Mouse (Mus musculus): ENCODE results near the gene Scn8a. TPM values are rescaled to one million over a fixed set of nuclear protein-coding genes. Genes with fewer than 3 reads are reported as not detected.
A peak's percentile ranks its signal among the peaks of the same experiment; 100 is the strongest.

Scn8a gene
- polyA plus RNA-seq, 1 experiment from 2014 or later: 3.1 TPM

DNA sequence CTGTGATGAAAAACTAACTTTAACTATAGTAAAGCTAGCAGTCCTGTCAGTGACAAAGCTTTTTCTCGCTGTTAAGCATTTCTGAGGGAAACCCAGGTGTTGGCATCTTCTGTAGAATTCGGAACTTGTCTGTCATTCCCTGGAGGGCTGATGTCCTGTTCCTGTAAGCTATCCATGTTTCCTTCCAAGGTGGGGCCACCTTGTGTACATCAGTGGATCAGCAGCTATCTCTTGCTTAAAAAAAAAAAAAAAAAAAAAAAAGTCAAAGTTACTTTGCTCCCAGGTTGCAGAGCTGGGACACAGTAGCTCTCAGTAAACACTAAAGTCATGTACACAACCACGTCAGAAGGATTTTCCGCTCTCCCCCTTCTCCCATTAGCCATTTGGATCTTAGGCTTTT is 91.9 kb downstream of the Scn8a start:
- Histone ChIP-seq H3K27me3 (no peaks in the 10 kb centered on the region), H3K9ac (no peak overlapping the region), H3K36me3 (no peaks in the 10 kb centered on the region), H3K4me2 (no peak overlapping the region), H3K4me1 (no peaks in the 10 kb centered on the region), H3K27ac (no peak overlapping the region), H3K4me3 (no peak overlapping the region), H3K9me3 (no peaks in the 10 kb centered on the region)
- 62% methylated on average over 4 of the region's 4 CpGs for WGBS
- ATAC-seq (ENCODE audit: insufficient number of reproducible peaks, low FRiP score, low TSS enrichment, low read depth): no peak

DNA sequence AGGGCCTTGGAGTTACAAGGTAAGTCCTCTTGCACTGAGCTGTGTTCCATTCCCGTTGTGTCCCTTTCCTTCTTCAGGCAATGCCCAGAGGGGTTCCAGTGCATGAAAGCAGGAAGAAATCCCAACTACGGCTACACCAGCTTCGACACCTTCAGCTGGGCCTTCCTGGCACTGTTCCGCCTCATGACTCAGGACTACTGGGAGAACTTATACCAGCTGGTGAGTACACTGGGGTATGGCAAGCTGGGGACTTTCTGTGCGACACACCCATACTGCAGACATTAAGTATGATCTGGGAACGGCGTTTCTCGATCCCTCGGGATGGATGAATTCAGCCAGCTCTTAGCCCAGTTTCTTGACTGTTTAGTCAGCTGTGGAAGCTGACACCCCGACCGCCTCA is 101.8 kb downstream of the Scn8a start:
- H3K27ac ChIP-seq: no peak overlapping the region
- no peak overlapping the region for H3K4me2 ChIP-seq
- no peak overlapping the region for H3K4me3 ChIP-seq
- no peak for ATAC-seq (ENCODE audit: insufficient number of reproducible peaks, low FRiP score, low TSS enrichment, low read depth)
- H3K4me1 ChIP-seq: no peaks in the 10 kb centered on the region
- no peaks in the 10 kb centered on the region for H3K27me3 ChIP-seq
- WGBS: 71% methylated on average over 11 of the region's 11 CpGs
- H3K36me3 ChIP-seq: no peaks in the 10 kb centered on the region
- no peaks in the 10 kb centered on the region for H3K9me3 ChIP-seq
- no peak overlapping the region for H3K9ac ChIP-seq

DNA sequence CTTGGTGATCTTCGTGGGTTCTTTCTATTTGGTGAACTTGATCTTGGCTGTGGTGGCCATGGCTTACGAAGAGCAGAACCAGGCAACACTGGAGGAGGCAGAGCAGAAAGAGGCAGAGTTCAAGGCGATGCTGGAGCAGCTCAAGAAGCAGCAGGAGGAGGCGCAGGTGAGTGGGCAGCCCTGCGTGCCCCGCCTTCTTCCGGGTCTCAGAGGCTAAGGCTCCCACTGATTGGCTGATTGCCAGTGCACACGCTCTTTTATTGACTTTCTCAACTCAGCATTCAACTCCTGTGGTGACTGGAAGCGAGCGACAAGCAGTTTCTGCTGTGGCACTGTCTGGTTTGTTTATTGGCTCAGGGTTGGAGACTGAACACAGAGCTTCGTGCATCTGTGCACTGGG is 103.1 kb downstream of the Scn8a start:
- no peak overlapping the region for H3K27ac ChIP-seq
- no peak overlapping the region for H3K4me2 ChIP-seq
- no peak overlapping the region for H3K9ac ChIP-seq
- WGBS: 27% methylated on average over 11 of the region's 11 CpGs
- H3K27me3 ChIP-seq: no peaks in the 10 kb centered on the region
- no peak for ATAC-seq (ENCODE audit: insufficient number of reproducible peaks, low FRiP score, low TSS enrichment, low read depth)
- no peak overlapping the region for H3K4me3 ChIP-seq
- H3K36me3 ChIP-seq: no peaks in the 10 kb centered on the region
- no peaks in the 10 kb centered on the region for H3K9me3 ChIP-seq
- no peaks in the 10 kb centered on the region for H3K4me1 ChIP-seq

GRCm38 (mm10) chr15:100974679-100975078 is 105.0 kb downstream of the Scn8a start:
- ATAC-seq (ENCODE audit: insufficient number of reproducible peaks, low FRiP score, low TSS enrichment, low read depth): no peak

GRCm38 (mm10) chr15:100983427-100984153 is 113.9 kb downstream of the Scn8a start:
- WGBS: under 1% methylated on average over 46 of the region's 46 CpGs
- H3K4me1 ChIP-seq: peaks cover 9% of the 10 kb centered on the region
- no peaks in the 10 kb centered on the region for H3K36me3 ChIP-seq
- no peaks in the 10 kb centered on the region for H3K9me3 ChIP-seq
- no peak overlapping the region for H3K27ac ChIP-seq
- peak overlapping the region; percentile 91 for H3K4me2 ChIP-seq
- H3K9ac ChIP-seq: peak overlapping the region; percentile 39; the same call in 1 of the 2 replicates
- peak overlapping the region; percentile 57 for H3K4me3 ChIP-seq
- H3K27me3 ChIP-seq: peaks cover 6% of the 10 kb centered on the region; the same call in 1 of the 2 replicates
- ATAC-seq (ENCODE audit: insufficient number of reproducible peaks, low FRiP score, low TSS enrichment, low read depth): peak; percentile 61; the same call in 1 of the 2 replicates

More at GRCm38 (mm10) chr15:100974679-100975078, 105.0 kb downstream of the Scn8a start:
- H3K4me2 ChIP-seq: no peak overlapping the region
- H3K27me3 ChIP-seq: no peaks in the 10 kb centered on the region
- H3K9me3 ChIP-seq: no peaks in the 10 kb centered on the region
- H3K4me1 ChIP-seq: no peaks in the 10 kb centered on the region
- no peak overlapping the region for H3K9ac ChIP-seq
- no peaks in the 10 kb centered on the region for H3K36me3 ChIP-seq
- H3K4me3 ChIP-seq: no peak overlapping the region
- 100% methylated on average over 1 of the region's 1 CpGs for WGBS
- no peak overlapping the region for H3K27ac ChIP-seq

- H3K4me1 ChIP-seq: peaks cover 9% of the 10 kb centered on the region
- no peaks in the 10 kb centered on the region for H3K9me3 ChIP-seq
- H3K4me3 ChIP-seq: peak overlapping the region; percentile 57
- ATAC-seq (ENCODE audit: insufficient number of reproducible peaks, low FRiP score, low TSS enrichment, low read depth): no peak
- H3K36me3 ChIP-seq: no peaks in the 10 kb centered on the region
- H3K9ac ChIP-seq: peak overlapping the region; percentile 39; the same call in 1 of the 2 replicates
- peaks cover 6% of the 10 kb centered on the region; the same call in 1 of the 2 replicates for H3K27me3 ChIP-seq
- WGBS: 21% methylated on average over 12 of the region's 12 CpGs
- no peak overlapping the region for H3K27ac ChIP-seq
- H3K4me2 ChIP-seq: peak overlapping the region; percentile 91
Measured at GRCm38 (mm10) chr15:100984154-100984893, 114.7 kb downstream of the Scn8a start.

DNA sequence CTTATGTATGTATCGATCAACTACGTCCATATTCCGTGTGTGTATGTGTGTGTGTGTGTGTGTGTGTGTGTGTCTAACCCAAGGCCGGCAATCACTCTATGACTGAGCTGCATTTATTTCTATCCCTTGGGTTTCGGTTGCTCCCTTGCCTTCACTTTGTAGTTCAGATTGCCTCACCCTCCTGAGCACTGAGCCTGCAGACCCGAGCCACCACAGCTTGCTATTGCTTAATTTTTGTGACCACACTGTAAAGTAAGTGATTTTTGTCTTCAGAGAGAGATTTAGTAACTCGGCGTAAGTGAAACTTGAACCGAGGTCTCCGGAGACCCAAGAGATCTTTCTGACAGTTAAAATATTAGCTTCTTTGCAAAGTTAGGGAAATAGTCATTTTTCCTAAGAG is 116.8 kb downstream of the Scn8a start:
- WGBS: 75% methylated on average over 10 of the region's 10 CpGs
- Histone ChIP-seq H3K9ac (no peak overlapping the region), H3K27ac (no peak overlapping the region), H3K4me2 (no peak overlapping the region), H3K4me3 (no peak overlapping the region), H3K36me3 (no peaks in the 10 kb centered on the region), H3K27me3 (peaks cover 6% of the 10 kb centered on the region; the same call in 1 of the 2 replicates), H3K4me1 (peaks cover 9% of the 10 kb centered on the region), H3K9me3 (no peaks in the 10 kb centered on the region)
- ATAC-seq (ENCODE audit: insufficient number of reproducible peaks, low FRiP score, low TSS enrichment, low read depth): no peak

GRCm38 (mm10) chr15:100987031-100987430 is 117.4 kb downstream of the Scn8a start:
- Histone ChIP-seq H3K36me3 (no peaks in the 10 kb centered on the region), H3K4me2 (no peak overlapping the region), H3K4me1 (peaks cover 9% of the 10 kb centered on the region), H3K27ac (no peak overlapping the region), H3K4me3 (no peak overlapping the region), H3K9me3 (no peaks in the 10 kb centered on the region), H3K27me3 (peaks cover 6% of the 10 kb centered on the region; the same call in 1 of the 2 replicates), H3K9ac (no peak overlapping the region)
- WGBS: 88% methylated on average over 1 of the region's 1 CpGs
- no peak for ATAC-seq (ENCODE audit: insufficient number of reproducible peaks, low FRiP score, low TSS enrichment, low read depth)

DNA sequence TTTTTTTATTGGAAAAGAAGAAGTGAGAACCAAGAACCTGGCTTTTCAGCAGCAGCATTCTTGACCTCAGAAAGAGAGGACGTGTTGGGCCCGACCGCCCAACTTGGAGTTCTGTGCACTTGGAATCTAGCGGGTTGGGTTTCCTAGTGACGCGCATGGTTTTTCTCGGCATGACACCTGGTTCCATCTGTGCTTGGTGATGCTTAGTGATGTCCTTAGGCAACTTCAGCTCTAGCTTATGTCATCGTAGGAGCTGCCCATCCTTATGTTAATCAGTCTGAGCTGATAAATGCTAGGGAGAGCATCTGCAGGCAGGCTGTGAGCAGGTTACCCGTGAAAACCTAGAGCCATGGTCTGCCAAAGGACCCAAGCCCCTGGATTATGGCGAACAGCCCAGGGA is 120.6 kb downstream of the Scn8a start:
- WGBS: 86% methylated on average over 10 of the region's 10 CpGs
- Histone ChIP-seq H3K36me3 (no peaks in the 10 kb centered on the region), H3K27me3 (no peaks in the 10 kb centered on the region), H3K27ac (no peak overlapping the region), H3K4me1 (no peaks in the 10 kb centered on the region), H3K4me3 (no peak overlapping the region), H3K9me3 (no peaks in the 10 kb centered on the region), H3K9ac (no peak overlapping the region), H3K4me2 (no peak overlapping the region)
- ATAC-seq (ENCODE audit: insufficient number of reproducible peaks, low FRiP score, low TSS enrichment, low read depth): no peak

DNA sequence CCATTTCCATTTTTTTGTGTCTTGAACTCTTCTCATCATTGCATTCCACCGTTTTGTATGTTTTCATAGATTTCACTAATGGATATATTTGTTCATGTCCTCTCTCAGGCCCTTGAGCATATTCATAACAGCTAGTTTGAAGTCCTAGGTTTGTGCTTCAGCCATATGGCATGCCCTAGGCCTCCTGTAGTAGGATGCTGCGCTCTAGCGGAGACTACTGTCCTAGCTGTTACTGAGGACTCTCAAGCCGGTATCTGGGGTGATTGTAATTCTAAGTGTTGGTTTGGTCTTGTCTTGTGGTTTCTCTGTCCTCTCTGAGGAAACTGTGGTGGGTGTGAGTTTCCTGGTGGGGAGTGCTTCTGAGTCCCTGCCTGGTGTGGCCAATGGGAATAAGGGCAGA is 127.4 kb downstream of the Scn8a start:
- Histone ChIP-seq H3K27ac (no peak overlapping the region), H3K27me3 (no peaks in the 10 kb centered on the region), H3K9me3 (no peaks in the 10 kb centered on the region), H3K4me2 (no peak overlapping the region), H3K4me1 (no peaks in the 10 kb centered on the region), H3K9ac (no peak overlapping the region), H3K36me3 (no peaks in the 10 kb centered on the region), H3K4me3 (no peak overlapping the region)
- WGBS: 37% methylated on average over 4 of the region's 4 CpGs
- no peak for ATAC-seq (ENCODE audit: insufficient number of reproducible peaks, low FRiP score, low TSS enrichment, low read depth)

GRCm38 (mm10) chr15:101001685-101002084 is 132.0 kb downstream of the Scn8a start:
- Histone ChIP-seq H3K4me3 (no peak overlapping the region), H3K4me1 (no peaks in the 10 kb centered on the region), H3K9ac (no peak overlapping the region), H3K36me3 (no peaks in the 10 kb centered on the region), H3K9me3 (no peaks in the 10 kb centered on the region), H3K27me3 (no peaks in the 10 kb centered on the region), H3K4me2 (no peak overlapping the region), H3K27ac (no peak overlapping the region)
- WGBS: 92% methylated on average over 1 of the region's 1 CpGs
- no peak for ATAC-seq (ENCODE audit: insufficient number of reproducible peaks, low FRiP score, low TSS enrichment, low read depth)

DNA sequence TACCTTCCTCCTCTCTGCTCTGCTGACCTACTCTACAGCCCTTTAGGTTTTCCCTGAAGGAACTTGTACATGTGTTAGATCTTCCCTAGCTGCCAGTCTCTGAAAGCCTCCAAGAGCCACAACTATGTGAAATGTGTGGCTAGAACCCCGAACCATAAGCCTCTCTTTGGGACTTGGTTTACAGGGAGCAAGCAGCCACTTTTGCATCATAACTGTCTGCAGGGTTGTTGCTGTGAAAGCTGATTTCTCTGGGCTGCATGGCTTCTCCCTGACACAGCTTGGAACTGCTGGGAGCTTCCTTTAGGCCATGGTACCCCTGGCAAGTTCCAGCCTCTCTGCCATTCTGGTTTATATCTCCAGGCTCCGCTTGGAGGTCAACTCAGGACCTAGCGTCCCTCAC is 132.8 kb downstream of the Scn8a start:
- no peak overlapping the region for H3K4me2 ChIP-seq
- H3K9ac ChIP-seq: no peak overlapping the region
- 0 out of 2 replicates have a peak, but pooled peaks cover 4% of the 10 kb centered on the region for H3K4me1 ChIP-seq
- H3K27me3 ChIP-seq: no peaks in the 10 kb centered on the region
- no peak for ATAC-seq (ENCODE audit: insufficient number of reproducible peaks, low FRiP score, low TSS enrichment, low read depth)
- no peaks in the 10 kb centered on the region for H3K9me3 ChIP-seq
- H3K27ac ChIP-seq: no peak overlapping the region
- 90% methylated on average over 3 of the region's 3 CpGs for whole genome bisulfite sequencing
- no peaks in the 10 kb centered on the region for H3K36me3 ChIP-seq
- no peak overlapping the region for H3K4me3 ChIP-seq
